Mouse (Mus musculus) midbrain, embryonic 12.5 days (tissue): ENCODE measurements around the gene Tcam1. TPM values are rescaled to one million over a fixed set of nuclear protein-coding genes. Genes with fewer than 3 reads are reported as not detected.

Experiments
- ATAC-seq: fragments of 200-750 bp; cut with Nextera tagmentation; 2 replicates; pipeline ENCODE4 v1.8.0; 2017; ENCODE audit warnings: low read depth, moderate TSS enrichment, moderate library complexity; ENCODE audit not compliant: low FRiP score
- H3K27ac ChIP-seq: fragments of 300-500 bp; sonication (generic); replicated peaks from 2 replicates; pipeline ENCODE4 v1.5.1; 2016; ENCODE audit warnings: mild to moderate bottlenecking
- H3K27me3 ChIP-seq: fragments of 300-500 bp; sonication (generic); 2 replicates; pipeline ENCODE4 v1.6.1; 2016; ENCODE audit warnings: mild to moderate bottlenecking
- H3K36me3 ChIP-seq: fragments of 300-500 bp; sonication (generic); 2 replicates; pipeline ENCODE4 v1.6.1; 2016
- H3K4me1 ChIP-seq: fragments of 300-500 bp; sonication (generic); 2 replicates; pipeline ENCODE4 v1.6.1; 2016
- H3K4me2 ChIP-seq: fragments of 300-500 bp; sonication (generic); replicated peaks from 2 replicates; pipeline ENCODE4 v1.6.1; 2016; ENCODE audit warnings: mild to moderate bottlenecking, moderate library complexity
- H3K4me3 ChIP-seq: fragments of 300-500 bp; sonication (generic); 2 replicates; pipeline ENCODE4 v1.5.1; 2016; ENCODE audit warnings: mild to moderate bottlenecking
- H3K9ac ChIP-seq: fragments of 300-500 bp; sonication (generic); replicated peaks from 2 replicates; pipeline ENCODE4 v1.6.1; 2016; ENCODE audit warnings: mild to moderate bottlenecking, moderate library complexity
- H3K9me3 ChIP-seq: fragments of 300-500 bp; sonication (generic); 2 replicates; pipeline ENCODE4 v1.6.1; 2016; ENCODE audit warnings: mild to moderate bottlenecking
- WGBS: fragments of 180-500 bp; shearing (Covaris S2); methylation state at CpG from one replicate; pipeline ENCODE4 v1.1.7; 2016; 5-methylcytosine and 5-hydroxymethylcytosine counted together
- polyA plus RNA-seq: library from polyadenylated mRNA; unstranded; fragments of >200 nt; fragmentation: Nextera tagmentation; extraction: Ambion mirVana; gene quantifications from 2 replicates; pipeline ENCODE4 v1.2.1, GENCODE M21; 2016

Gene Tcam1
- polyA plus RNA-seq, 1 experiment from 2014 or later: 0.24 TPM

DNA sequence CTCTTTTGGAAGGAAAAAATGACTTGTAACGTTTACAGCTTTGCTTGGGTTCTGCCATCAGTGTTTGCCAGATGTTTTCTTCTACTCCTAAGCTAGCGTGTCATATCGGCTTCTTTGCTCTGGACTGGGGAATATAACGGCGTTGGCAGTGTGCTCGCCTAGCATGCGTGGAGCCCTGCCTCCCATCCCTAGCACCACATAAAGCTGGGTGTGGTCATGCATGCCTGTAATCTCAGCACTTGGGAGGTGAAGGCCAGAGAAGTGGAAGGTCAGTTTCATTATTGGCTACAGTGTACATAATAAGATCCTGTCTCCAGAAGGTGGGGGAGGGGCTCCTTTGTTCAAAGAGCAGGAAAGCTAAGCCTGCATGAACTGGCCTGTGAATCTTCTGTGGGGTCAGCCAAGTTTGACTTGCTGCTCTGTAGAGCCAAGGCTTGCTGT is 1.5 kb upstream of the Tcam1 start:
- H3K9me3 ChIP-seq: no peaks in the 10 kb centered on the region
- peaks cover 33% of the 10 kb centered on the region for H3K4me1 ChIP-seq
- no peaks in the 10 kb centered on the region for H3K36me3 ChIP-seq
- H3K27me3 ChIP-seq: peaks cover 10% of the 10 kb centered on the region
- no peak overlapping the region for H3K4me2 ChIP-seq
- H3K9ac ChIP-seq: no peak overlapping the region
- no peak overlapping the region for H3K4me3 ChIP-seq
- no peak for ATAC-seq
- WGBS: 91% methylated on average over 7 of the region's 7 CpGs
- H3K27ac ChIP-seq: no peak overlapping the region

- ATAC-seq: no peak
- no peak overlapping the region for H3K9ac ChIP-seq
Measured at GRCm38 (mm10) chr11:106282452-106282851, 6.0 kb downstream of the Tcam1 start.

GRCm38 (mm10) chr11:106283371-106283770 is 6.9 kb downstream of the Tcam1 start:
- Histone ChIP-seq H3K9me3 (no peaks in the 10 kb centered on the region), H3K27me3 (peaks cover 4% of the 10 kb centered on the region; the same call in 1 of the 2 replicates), H3K36me3 (no peaks in the 10 kb centered on the region), H3K4me2 (no peak overlapping the region), H3K4me3 (no peak overlapping the region), H3K27ac (no peak overlapping the region), H3K4me1 (peaks cover 3% of the 10 kb centered on the region; the same call in 1 of the 2 replicates), H3K9ac (no peak overlapping the region)
- WGBS: 82% methylated on average over 4 of the region's 4 CpGs
- no peak for ATAC-seq

More at GRCm38 (mm10) chr11:106282452-106282851, 6.0 kb downstream of the Tcam1 start:
- Histone ChIP-seq H3K4me3 (no peak overlapping the region), H3K36me3 (no peaks in the 10 kb centered on the region), H3K27ac (no peak overlapping the region), H3K9me3 (no peaks in the 10 kb centered on the region), H3K27me3 (peaks cover 7% of the 10 kb centered on the region), H3K4me2 (no peak overlapping the region), H3K4me1 (peaks cover 3% of the 10 kb centered on the region; the same call in 1 of the 2 replicates)
- 89% methylated on average over 6 of the region's 6 CpGs for WGBS

DNA sequence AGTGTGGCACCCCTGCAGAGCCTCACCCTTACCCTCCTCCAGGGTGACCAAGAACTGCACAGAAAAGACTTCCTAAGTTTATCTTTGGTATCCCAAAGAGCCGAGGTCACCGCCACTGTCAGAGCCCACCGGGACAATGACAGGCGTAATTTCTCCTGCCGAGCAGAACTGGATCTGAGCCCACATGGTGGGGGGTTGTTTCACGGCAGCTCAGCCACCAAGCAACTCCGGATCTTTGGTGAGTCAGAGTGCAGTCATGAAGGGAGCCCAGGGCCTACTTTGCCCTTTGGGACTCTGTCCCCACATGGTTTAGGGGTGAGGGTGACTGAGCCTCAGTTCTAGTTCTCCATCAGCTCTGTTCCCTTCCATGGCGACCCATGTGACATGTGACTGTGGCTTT is 7.7 kb downstream of the Tcam1 start:
- no peak overlapping the region for H3K27ac ChIP-seq
- no peak overlapping the region for H3K9ac ChIP-seq
- no peak overlapping the region for H3K4me3 ChIP-seq
- H3K36me3 ChIP-seq: no peaks in the 10 kb centered on the region
- 73% methylated on average over 8 of the region's 8 CpGs for WGBS
- H3K9me3 ChIP-seq: no peaks in the 10 kb centered on the region
- H3K27me3 ChIP-seq: no peaks in the 10 kb centered on the region
- H3K4me2 ChIP-seq: no peak overlapping the region
- peaks cover 3% of the 10 kb centered on the region; the same call in 1 of the 2 replicates for H3K4me1 ChIP-seq
- no peak for ATAC-seq

GRCm38 (mm10) chr11:106286206-106286605 is 9.7 kb downstream of the Tcam1 start:
- no peak for ATAC-seq
- Histone ChIP-seq H3K27ac (no peak overlapping the region), H3K9me3 (no peaks in the 10 kb centered on the region), H3K4me3 (no peak overlapping the region), H3K36me3 (no peaks in the 10 kb centered on the region), H3K4me1 (peaks cover 3% of the 10 kb centered on the region; the same call in 1 of the 2 replicates), H3K9ac (no peak overlapping the region), H3K4me2 (no peak overlapping the region), H3K27me3 (no peaks in the 10 kb centered on the region)
- WGBS: 87% methylated on average over 7 of the region's 7 CpGs

DNA sequence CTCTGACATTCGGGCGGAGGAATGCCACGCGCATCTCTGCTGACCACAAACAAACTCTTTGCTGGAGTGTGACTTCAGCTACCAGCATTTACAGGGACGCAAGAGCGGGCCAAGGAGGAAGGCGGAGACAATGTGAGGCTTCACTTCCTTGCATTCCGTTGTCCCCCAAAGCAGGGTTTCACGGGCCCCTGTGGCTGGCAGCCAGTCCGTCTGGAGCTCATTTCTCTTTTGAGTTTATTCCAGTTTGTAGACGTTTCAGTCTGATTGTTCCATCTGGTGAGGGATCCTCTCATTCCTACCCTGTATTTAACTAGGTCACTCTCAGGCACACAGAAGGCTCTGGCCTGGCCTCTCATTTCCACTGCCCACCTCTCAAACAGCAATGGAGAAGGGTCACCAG is 10.5 kb downstream of the Tcam1 start:
- Histone ChIP-seq H3K4me2 (no peak overlapping the region), H3K36me3 (no peaks in the 10 kb centered on the region), H3K27me3 (no peaks in the 10 kb centered on the region), H3K9me3 (no peaks in the 10 kb centered on the region), H3K27ac (no peak overlapping the region), H3K9ac (no peak overlapping the region), H3K4me1 (peaks cover 3% of the 10 kb centered on the region; the same call in 1 of the 2 replicates), H3K4me3 (no peak overlapping the region)
- ATAC-seq: no peak
- WGBS: 78% methylated on average over 11 of the region's 11 CpGs

GRCm38 (mm10) chr11:106289369-106289768 is 12.9 kb downstream of the Tcam1 start:
- Histone ChIP-seq H3K9ac (no peak overlapping the region), H3K27me3 (no peaks in the 10 kb centered on the region), H3K4me2 (no peak overlapping the region), H3K4me3 (no peak overlapping the region), H3K4me1 (no peaks in the 10 kb centered on the region), H3K27ac (no peak overlapping the region), H3K36me3 (no peaks in the 10 kb centered on the region), H3K9me3 (no peaks in the 10 kb centered on the region)
- no peak for ATAC-seq
- 82% methylated on average over 8 of the region's 8 CpGs for WGBS

- Histone ChIP-seq H3K4me1 (no peaks in the 10 kb centered on the region), H3K36me3 (no peaks in the 10 kb centered on the region), H3K9me3 (no peaks in the 10 kb centered on the region), H3K9ac (no peak overlapping the region), H3K4me3 (no peak overlapping the region), H3K4me2 (no peak overlapping the region), H3K27ac (no peak overlapping the region), H3K27me3 (no peaks in the 10 kb centered on the region)
- ATAC-seq: no peak
- 87% methylated on average over 5 of the region's 5 CpGs for WGBS
Measured at GRCm38 (mm10) chr11:106290376-106290775, 13.9 kb downstream of the Tcam1 start.

GRCm38 (mm10) chr11:106291861-106292260 is 15.4 kb downstream of the Tcam1 start:
- no peak overlapping the region for H3K9ac ChIP-seq
- no peaks in the 10 kb centered on the region for H3K36me3 ChIP-seq
- H3K4me1 ChIP-seq: no peaks in the 10 kb centered on the region
- H3K4me3 ChIP-seq: no peak overlapping the region
- 87% methylated on average over 2 of the region's 2 CpGs for WGBS
- H3K4me2 ChIP-seq: no peak overlapping the region
- no peaks in the 10 kb centered on the region for H3K27me3 ChIP-seq
- no peak overlapping the region for H3K27ac ChIP-seq
- ATAC-seq: no peak
- no peaks in the 10 kb centered on the region for H3K9me3 ChIP-seq

GRCm38 (mm10) chr11:106301765-106302164 is 25.3 kb downstream of the Tcam1 start, which contains the start of gene Gh:
Gene Gh, minus strand, starts transcription at chr11:106301865.
- Histone ChIP-seq H3K36me3 (no peaks in the 10 kb centered on the region), H3K27ac (no peak within 1 kb of the TSS), H3K9ac (no peak within 1 kb of the TSS), H3K27me3 (no peaks in the 10 kb centered on the region), H3K4me3 (no peak within 1 kb of the TSS), H3K4me2 (no peak within 1 kb of the TSS), H3K9me3 (no peaks in the 10 kb centered on the region), H3K4me1 (no peaks in the 10 kb centered on the region)
- no peak for ATAC-seq
- 88% methylated on average over 9 of the region's 9 CpGs for WGBS

- ATAC-seq: no peak
- no peaks in the 10 kb centered on the region for H3K36me3 ChIP-seq
- WGBS: 17% methylated on average over 2 of the region's 2 CpGs
Measured at GRCm38 (mm10) chr11:106302634-106303033, 26.2 kb downstream of the Tcam1 start.

DNA sequence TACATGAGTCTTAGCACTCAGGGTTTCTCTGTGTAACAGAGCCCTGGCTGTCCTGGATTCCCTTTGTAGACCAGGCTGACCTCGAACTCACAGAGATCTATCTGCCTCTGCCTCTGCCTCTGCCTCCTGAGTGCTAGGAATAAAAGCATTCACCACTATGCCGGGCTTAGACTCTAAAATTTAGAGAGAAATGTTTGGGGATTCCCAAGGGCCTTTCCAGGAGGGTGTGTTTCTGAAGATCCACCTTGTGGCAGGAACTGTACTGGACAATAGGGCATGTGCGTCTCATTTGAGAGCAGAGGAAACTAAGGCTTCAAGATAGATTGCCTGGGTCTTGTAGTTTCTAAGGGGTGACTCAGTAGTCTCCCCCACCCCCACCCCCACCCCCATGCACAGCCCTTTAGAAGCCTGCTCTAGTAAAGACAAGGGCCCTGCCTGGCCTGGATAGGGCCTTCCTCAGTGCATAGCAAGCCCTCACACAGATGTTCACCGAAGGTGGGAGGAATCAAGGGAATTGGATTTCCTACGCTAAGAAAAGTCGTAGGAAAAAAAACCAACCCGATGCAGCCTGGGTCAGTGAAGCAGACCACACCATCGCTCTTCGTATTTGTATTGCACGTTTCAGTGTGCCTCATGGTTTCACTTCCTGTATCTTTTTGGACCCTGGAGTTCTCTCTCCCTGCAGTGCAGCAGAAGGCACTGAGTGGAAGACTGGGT is 29.0 kb downstream of the Tcam1 start:
- H3K4me3 ChIP-seq: no peak overlapping the region

More at GRCm38 (mm10) chr11:106302634-106303033, 26.2 kb downstream of the Tcam1 start:
- H3K4me3 ChIP-seq: no peak overlapping the region
- H3K27me3 ChIP-seq: no peaks in the 10 kb centered on the region
- H3K9me3 ChIP-seq: no peaks in the 10 kb centered on the region
- H3K9ac ChIP-seq: no peak overlapping the region
- no peaks in the 10 kb centered on the region for H3K4me1 ChIP-seq
- H3K27ac ChIP-seq: no peak overlapping the region
- H3K4me2 ChIP-seq: no peak overlapping the region

DNA sequence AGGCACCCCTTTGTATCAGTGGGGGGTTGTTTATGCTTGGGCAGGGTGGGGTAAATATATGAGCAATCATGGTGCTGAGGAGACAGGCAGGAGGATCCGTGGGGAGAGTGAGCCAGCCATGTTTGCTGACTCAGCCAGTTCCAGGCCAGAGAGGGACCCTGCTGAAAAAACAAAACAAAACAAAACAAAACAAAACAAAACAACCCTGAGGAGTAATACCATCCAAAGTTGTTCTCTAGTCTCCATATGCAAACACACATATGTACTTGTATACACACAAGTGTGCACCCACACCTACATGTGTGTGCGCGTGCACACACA is 29.6 kb downstream of the Tcam1 start:
- Histone ChIP-seq H3K9ac (no peak overlapping the region), H3K4me2 (no peak overlapping the region), H3K36me3 (no peaks in the 10 kb centered on the region), H3K4me3 (no peak overlapping the region), H3K4me1 (no peaks in the 10 kb centered on the region), H3K9me3 (no peaks in the 10 kb centered on the region), H3K27ac (no peak overlapping the region), H3K27me3 (no peaks in the 10 kb centered on the region)
- 81% methylated on average over 3 of the region's 3 CpGs for WGBS
- no peak for ATAC-seq

More for the DNA sequence above, 29.0 kb downstream of the Tcam1 start:
- H3K36me3 ChIP-seq: no peaks in the 10 kb centered on the region
- no peaks in the 10 kb centered on the region for H3K27me3 ChIP-seq
- H3K4me2 ChIP-seq: no peak overlapping the region
- no peaks in the 10 kb centered on the region for H3K4me1 ChIP-seq
- no peak for ATAC-seq
- 87% methylated on average over 10 of the region's 10 CpGs for WGBS
- no peaks in the 10 kb centered on the region for H3K9me3 ChIP-seq
- no peak overlapping the region for H3K9ac ChIP-seq
- no peak overlapping the region for H3K27ac ChIP-seq
